Mouse (Mus musculus): ENCODE results near the gene Tab1.

DNA sequence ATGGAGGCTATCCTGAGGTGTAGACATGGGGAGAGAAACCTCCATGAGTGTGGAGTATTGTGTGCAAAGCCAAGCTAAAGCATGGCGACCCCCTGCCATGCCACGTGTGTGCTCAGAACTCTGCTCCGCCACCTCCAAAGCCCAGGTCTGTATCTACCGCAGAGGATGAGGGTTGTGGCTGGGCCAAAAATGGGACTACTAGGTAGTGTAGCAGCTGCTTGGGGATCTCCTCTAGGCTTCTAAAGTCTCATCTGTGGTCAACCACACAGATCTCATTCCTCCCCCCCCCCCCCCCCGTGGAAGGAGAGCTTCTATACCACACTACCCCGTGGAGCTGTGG, 59.3 kb downstream of the Tab1 start:
- no peak for TF ChIP-seq CTCF (IDR thresholded peaks at IDR 0.05; ENCODE audit: insufficient read depth, low read depth, low read length)
- no peak for TF ChIP-seq POLR2A (IDR thresholded peaks at IDR 0.05; ENCODE audit: insufficient read depth, low read depth, low read length)

Data from olfactory bulb, adult 2 months (tissue).